Mouse (Mus musculus) MEL (cell line): ENCODE results near the gene Batf2. TPM values are rescaled to one million over a fixed set of nuclear protein-coding genes. Genes with fewer than 3 reads are reported as not detected.

Experiments used
- DNase-seq: peaks from one replicate; pipeline ENCODE4 v3.0.0; 2011; ENCODE audit warnings: low read depth, low spot score
- H3K27ac ChIP-seq: 2 replicates; pipeline ENCODE4 v1.5.1; 2012; ENCODE audit warnings: low read depth, mild to moderate bottlenecking, control low read depth, low read length, moderate library complexity; ENCODE audit not compliant: control insufficient read depth
- H3K27me3 ChIP-seq, 2 experiments: fragments of 150-350 bp in 1 of 2; sonication (generic) in 1 of 2; 2 replicates each; pipeline ENCODE4 v1.6.1; 2012; ENCODE audit warnings: low read length in 2 of 2, mild to moderate bottlenecking in 2 of 2, improper control_type of control experiment in 1 of 2, moderate library complexity in 1 of 2; ENCODE audit not compliant: insufficient read depth in 2 of 2, control insufficient read depth in 1 of 2
- H3K36me3 ChIP-seq, 2 experiments: 2 replicates each; pipeline ENCODE4 v1.6.1; 2012 to 2014; ENCODE audit warnings: low read length in 2 of 2, improper control_type of control experiment in 1 of 2, inconsistent platforms in 1 of 2, mild to moderate bottlenecking in 1 of 2; ENCODE audit not compliant: insufficient read depth in 2 of 2, control insufficient read depth in 1 of 2
- H3K4me1 ChIP-seq, 2 experiments: fragments of 150-350 bp in 1 of 2; sonication (generic) in 1 of 2; 2 replicates each; pipeline ENCODE4 v1.6.1; 2012; ENCODE audit warnings: low read length in 2 of 2, improper control_type of control experiment in 1 of 2, mild to moderate bottlenecking in 1 of 2; ENCODE audit not compliant: insufficient read depth in 2 of 2, control insufficient read depth in 1 of 2
- H3K4me3 ChIP-seq, 2 experiments: fragments of 150-350 bp in 1 of 2; sonication (generic) in 1 of 2; 2 replicates each; pipeline ENCODE4 v1.5.1; 2012; ENCODE audit warnings: low read depth in 2 of 2, low read length in 2 of 2, mild to moderate bottlenecking in 2 of 2, moderate library complexity in 2 of 2, control low read depth in 1 of 2, improper control_type of control experiment in 1 of 2; ENCODE audit not compliant: control insufficient read depth in 1 of 2, insufficient read depth in 1 of 2
- H3K79me2 ChIP-seq: 2 replicates; pipeline ENCODE4 v1.6.1; 2012; ENCODE audit warnings: mild to moderate bottlenecking, low read length, moderate library complexity; ENCODE audit not compliant: control insufficient read depth, poor library complexity, insufficient read depth
- H3K9ac ChIP-seq: 2 replicates; pipeline ENCODE4 v1.6.1; 2012; ENCODE audit warnings: low read depth, mild to moderate bottlenecking, control low read depth, low read length, moderate library complexity; ENCODE audit not compliant: control insufficient read depth, poor library complexity, severe bottlenecking
- H3K9me3 ChIP-seq: fragments of 150-350 bp; sonication (generic); replicated peaks from 2 replicates; pipeline ENCODE4 v1.6.1; 2012; ENCODE audit warnings: mild to moderate bottlenecking, low read length, improper control_type of control experiment, moderate library complexity; ENCODE audit not compliant: insufficient read depth
- BHLHE40 ChIP-seq: IDR thresholded peaks from 2 replicates; pipeline ENCODE4 v1.6.1; 2012; ENCODE audit warnings: low read depth, mild to moderate bottlenecking, inconsistent platforms, low read length, improper control_type of control experiment, borderline replicate concordance
- CHD1 ChIP-seq: IDR thresholded peaks from 2 replicates; pipeline ENCODE4 v1.6.1; 2012; ENCODE audit warnings: low read depth, mild to moderate bottlenecking, inconsistent platforms, low read length, improper control_type of control experiment
- CTCF ChIP-seq, 3 experiments: IDR thresholded peaks in 2 of 3; conservative IDR thresholded peaks in 1 of 3; 2 replicates each; pipeline ENCODE4 v1.5.1; 2011 to 2012; ENCODE audit warnings: low read length in 3 of 3, low read depth in 2 of 3, mild to moderate bottlenecking in 2 of 3, improper control_type of control experiment in 1 of 3, inconsistent platforms in 1 of 3, mixed read lengths in 1 of 3, moderate library complexity in 1 of 3; ENCODE audit not compliant: control insufficient read depth in 1 of 3, insufficient read depth in 1 of 3, poor library complexity in 1 of 3, severe bottlenecking in 1 of 3
- ELF1 ChIP-seq: IDR thresholded peaks from 2 replicates; pipeline ENCODE4 v1.6.1; 2014; ENCODE audit warnings: low read depth, mild to moderate bottlenecking, inconsistent platforms, low read length, improper control_type of control experiment, moderate library complexity
- GATA1 ChIP-seq: IDR thresholded peaks from 2 replicates; pipeline ENCODE4 v1.6.1; 2011; ENCODE audit warnings: low read depth, low read length, improper control_type of control experiment
- HCFC1 ChIP-seq: IDR thresholded peaks from 2 replicates; pipeline ENCODE4 v1.6.1; 2012; ENCODE audit warnings: low read depth, mild to moderate bottlenecking, inconsistent platforms, low read length, improper control_type of control experiment, moderate library complexity
- MAFK ChIP-seq: IDR thresholded peaks from 2 replicates; pipeline ENCODE4 v1.6.1; 2011; ENCODE audit warnings: low read depth, mild to moderate bottlenecking, low read length, improper control_type of control experiment, borderline replicate concordance
- MAX ChIP-seq: IDR thresholded peaks from 2 replicates; pipeline ENCODE4 v1.6.1; 2011; ENCODE audit warnings: low read length, improper control_type of control experiment
- MAZ ChIP-seq: IDR thresholded peaks from 2 replicates; pipeline ENCODE4 v1.6.1; 2012; ENCODE audit warnings: low read depth, mild to moderate bottlenecking, inconsistent platforms, low read length, improper control_type of control experiment
- MXI1 ChIP-seq: IDR thresholded peaks from 2 replicates; pipeline ENCODE4 v1.6.1; 2011; ENCODE audit warnings: mild to moderate bottlenecking, low read depth, low read length, improper control_type of control experiment
- MYB ChIP-seq: IDR thresholded peaks from 2 replicates; pipeline ENCODE4 v1.6.1; 2011; ENCODE audit warnings: mild to moderate bottlenecking, low read depth, low read length, improper control_type of control experiment
- NELFE ChIP-seq: IDR thresholded peaks from 2 replicates; pipeline ENCODE4 v1.6.1; 2011; ENCODE audit warnings: low read depth, low read length, improper control_type of control experiment
- POLR2A ChIP-seq, 2 experiments: IDR thresholded peaks; 2 replicates each; pipeline ENCODE4 v1.6.1; 2011 to 2012; ENCODE audit warnings: low read length in 2 of 2, mild to moderate bottlenecking in 2 of 2, control low read depth in 1 of 2, improper control_type of control experiment in 1 of 2, low read depth in 1 of 2, moderate library complexity in 1 of 2; ENCODE audit not compliant: control insufficient read depth in 1 of 2, insufficient read depth in 1 of 2, poor library complexity in 1 of 2
- POLR2AphosphoS2 ChIP-seq: IDR thresholded peaks from 2 replicates; pipeline ENCODE4 v1.6.1; 2011; ENCODE audit warnings: low read length, improper control_type of control experiment
- RCOR1 ChIP-seq: IDR thresholded peaks from 2 replicates; pipeline ENCODE4 v1.6.1; 2012; ENCODE audit warnings: low read depth, mild to moderate bottlenecking, inconsistent platforms, low read length, improper control_type of control experiment
- SIN3A ChIP-seq: IDR thresholded peaks from 2 replicates; pipeline ENCODE4 v1.6.1; 2012; ENCODE audit warnings: low read length, improper control_type of control experiment, inconsistent platforms
- SMC3 ChIP-seq: IDR thresholded peaks from 2 replicates; pipeline ENCODE4 v1.6.1; 2011; ENCODE audit warnings: low read depth, low read length, improper control_type of control experiment
- TCF12 ChIP-seq: IDR thresholded peaks from 2 replicates; pipeline ENCODE4 v1.6.1; 2014; ENCODE audit warnings: low read depth, mild to moderate bottlenecking, inconsistent platforms, low read length, improper control_type of control experiment, moderate library complexity
- USF1 ChIP-seq: IDR thresholded peaks from 2 replicates; pipeline ENCODE4 v1.6.1; 2014; ENCODE audit warnings: low read depth, mild to moderate bottlenecking, inconsistent platforms, low read length, improper control_type of control experiment, moderate library complexity
- USF2 ChIP-seq, 2 experiments: IDR thresholded peaks; 2 replicates each; pipeline ENCODE4 v1.6.1; 2011 to 2012; ENCODE audit warnings: improper control_type of control experiment in 2 of 2, low read length in 2 of 2, borderline replicate concordance in 1 of 2, inconsistent platforms in 1 of 2, low read depth in 1 of 2, mild to moderate bottlenecking in 1 of 2; ENCODE audit not compliant: insufficient read depth in 1 of 2
- ZMIZ1 ChIP-seq: IDR thresholded peaks from 2 replicates; pipeline ENCODE4 v1.6.1; 2012; ENCODE audit warnings: low read depth, mild to moderate bottlenecking, inconsistent platforms, low read length, improper control_type of control experiment, moderate library complexity
- polyA plus RNA-seq, 2 experiments: library from polyadenylated mRNA; stranded (reverse) in 1 of 2; unstranded in 1 of 2; fragments of >175 nt in 1 of 2; fragments of >200 nt in 1 of 2; gene quantifications; 2 replicates each; pipeline versions ENCODE4 v1.2.1 to v1.2.4; 2012; ENCODE audit warnings: low replicate concordance in 2 of 2, low read depth in 1 of 2; ENCODE audit not compliant: insufficient read length in 2 of 2, insufficient read depth in 1 of 2, missing spikeins in 1 of 2
- total RNA-seq: library from RNA; depleted of rRNA; stranded (reverse); fragments of 300-350 nt; gene quantifications from 2 replicates; pipeline ENCODE4 v1.2.3, GENCODE M21; 2012; rRNA removed

The Batf2 gene
- total RNA-seq, result 0.19 TPM in 1 of 2 replicates, not detected in the other
- polyA plus RNA-seq, result under 1 TPM in 1 of 2 experiments, not detected in 1; 0.60 TPM

DNA sequence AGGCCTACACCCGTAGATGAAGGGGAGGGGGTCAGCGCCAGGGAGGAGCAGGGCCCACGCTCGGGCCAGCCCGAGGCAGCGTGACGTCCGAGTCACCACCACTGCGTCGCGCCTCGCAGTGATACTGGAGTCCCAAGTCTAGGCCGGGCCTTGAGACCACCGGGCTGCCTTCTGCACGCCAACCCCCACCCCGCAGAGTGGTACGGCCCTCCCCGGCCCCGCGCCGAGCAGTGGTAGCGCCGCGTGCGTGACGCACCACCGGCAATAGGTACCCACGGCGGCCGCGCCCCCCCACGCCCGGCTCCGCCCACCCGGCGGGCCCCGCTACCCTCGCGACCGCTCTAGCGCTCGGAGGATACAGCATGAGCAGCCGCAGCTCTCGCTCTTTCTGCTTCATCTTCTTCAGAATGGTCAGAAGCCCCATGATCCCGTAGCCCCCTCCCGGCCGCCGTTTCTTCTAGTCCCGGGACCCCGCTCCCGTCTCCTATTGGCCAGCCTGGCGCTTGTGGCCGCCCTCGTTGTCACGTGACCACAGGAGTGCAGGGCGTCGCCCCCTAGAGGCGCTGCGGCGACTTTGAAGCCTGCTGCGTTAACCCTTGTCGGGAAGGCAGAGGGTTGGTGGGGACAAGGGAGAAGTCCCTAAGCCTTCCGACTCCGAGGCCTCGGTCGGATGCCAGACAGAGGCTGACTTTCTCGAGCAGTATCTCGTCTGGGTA, at the start of gene Batf2:
TSS of gene Batf2 (plus strand) at position 306 of the 716 bp plus-strand sequence.
- DNase-seq, result peak; percentile 98
- TF ChIP-seq GATA1 (no peak), SMC3 (peak; percentile 22; the same call in 1 of the 2 replicates), MAFK (no peak), POLR2A (IDR thresholded peaks at IDR 0.05; ENCODE audit: control insufficient read depth in 1 of 2, insufficient read depth in 1 of 2, low read depth in 1 of 2, low read length in 2 of 2, poor library complexity in 1 of 2) (peak; percentile 70 to 77; a peak in 2 of 4 replicates), CTCF (IDR thresholded peaks at IDR 0.05 in 2 of 3, conservative IDR thresholded peaks at IDR 0.05 in 1 of 3; ENCODE audit: control insufficient read depth in 1 of 3, insufficient read depth in 1 of 3, low read depth in 2 of 3, low read length in 3 of 3, poor library complexity in 1 of 3, severe bottlenecking in 1 of 3) (peak in 2 of 3 experiments; percentile 79 to 92; a peak in 4 of 6 replicates), NELFE (peak; percentile 89; the same call in 1 of the 2 replicates), MXI1 (peak; percentile 66; the same call in 1 of the 2 replicates), BHLHE40 (peak; percentile 88), MAX (peak; percentile 89), HCFC1 (peak; percentile 74), USF2 (IDR thresholded peaks at IDR 0.05; ENCODE audit: borderline replicate concordance in 1 of 2, insufficient read depth in 1 of 2, low read depth in 1 of 2, low read length in 2 of 2) (peak; percentile 81 to 94; a peak in 3 of 4 replicates), MAZ (peak; percentile 66), SIN3A (peak; percentile 88), POLR2AphosphoS2 (0 out of 2 replicates have a peak, but pooled peaks have one; percentile 42), USF1 (peak; percentile 99), ELF1 (no peak), TCF12 (no peak), RCOR1 (no peak; the same call in 1 of the 2 replicates), MYB (no peak), CHD1 (peak; percentile 97), ZMIZ1 (no peak; the same call in 1 of the 2 replicates)
- no peaks in the 10 kb centered on the region for H3K27me3 ChIP-seq
- no peaks in the 10 kb centered on the region for H3K9me3 ChIP-seq
- peaks cover 2 to 11% of the 10 kb centered on the region in 2 experiments; a peak in 3 of 4 replicates for H3K4me1 ChIP-seq
- peak within 1 kb of the TSS; percentile 73 to 74 for H3K4me3 ChIP-seq
- peaks cover 0 to 7% of the 10 kb centered on the region in 2 experiments; a peak in 2 of 4 replicates for H3K36me3 ChIP-seq
- peak within 1 kb of the TSS; percentile 88 for H3K9ac ChIP-seq
- peak within 1 kb of the TSS; percentile 93 for H3K27ac ChIP-seq
- H3K79me2 ChIP-seq, result peaks cover 5% of the 10 kb centered on the region; the same call in 1 of the 2 replicates
